Mouse (Mus musculus) forebrain, embryonic 15.5 days (tissue): ENCODE data around the gene Pih1d3. TPM values are rescaled to one million over a fixed set of nuclear protein-coding genes. Genes with fewer than 3 reads are reported as not detected.
A peak's percentile ranks its signal among the peaks of the same experiment; 100 is the strongest.

Experiments
- ATAC-seq: fragments of 200-750 bp; cut with Nextera tagmentation; replicated peaks from 2 replicates; pipeline ENCODE4 v1.8.0; 2017; ENCODE audit warnings: mild to moderate bottlenecking, moderate TSS enrichment, moderate library complexity
- H3K27ac ChIP-seq: fragments of 300-500 bp; sonication (generic); replicated peaks from 2 replicates; pipeline ENCODE4 v1.5.1; 2015; ENCODE audit warnings: mild to moderate bottlenecking, inconsistent platforms
- H3K27me3 ChIP-seq: fragments of 300-500 bp; sonication (generic); 2 replicates; pipeline ENCODE4 v1.6.1; 2015; ENCODE audit warnings: inconsistent platforms
- H3K36me3 ChIP-seq: fragments of 300-500 bp; sonication (generic); 2 replicates; pipeline ENCODE4 v1.6.1; 2015; ENCODE audit warnings: mild to moderate bottlenecking, inconsistent platforms
- H3K4me1 ChIP-seq: fragments of 300-500 bp; sonication (generic); 2 replicates; pipeline ENCODE4 v1.6.1; 2015; ENCODE audit warnings: inconsistent platforms
- H3K4me2 ChIP-seq: fragments of 300-500 bp; sonication (generic); replicated peaks from 2 replicates; pipeline ENCODE4 v1.6.1; 2015; ENCODE audit warnings: mild to moderate bottlenecking, inconsistent platforms
- H3K4me3 ChIP-seq: fragments of 300-500 bp; sonication (generic); 2 replicates; pipeline ENCODE4 v1.5.1; 2015; ENCODE audit warnings: mild to moderate bottlenecking, inconsistent platforms
- H3K9ac ChIP-seq: fragments of 300-500 bp; sonication (generic); replicated peaks from 2 replicates; pipeline ENCODE4 v1.6.1; 2015; ENCODE audit warnings: mild to moderate bottlenecking, inconsistent platforms
- H3K9me3 ChIP-seq: fragments of 300-500 bp; sonication (generic); 2 replicates; pipeline ENCODE4 v1.6.1; 2016; ENCODE audit warnings: inconsistent platforms
- whole genome bisulfite sequencing: fragments of 180-500 bp; shearing (Covaris S2); methylation state at CpG from one replicate; pipeline ENCODE4 v1.1.7; 2015; ENCODE audit warnings: mixed read lengths; 5-methylcytosine and 5-hydroxymethylcytosine counted together
- polyA plus RNA-seq: library from polyadenylated mRNA; unstranded; fragments of >200 nt; fragmentation: Nextera tagmentation; extraction: Ambion mirVana; gene quantifications from 2 replicates; pipeline ENCODE4 v1.2.1, GENCODE M21; 2015

Gene Pih1d3
- polyA plus RNA-seq, 1 experiment from 2014 or later, result not detected

- Histone ChIP-seq H3K4me1 (no peaks in the 10 kb centered on the region), H3K36me3 (no peaks in the 10 kb centered on the region), H3K9ac (no peak overlapping the region), H3K27me3 (no peaks in the 10 kb centered on the region), H3K4me3 (no peak overlapping the region), H3K27ac (no peak overlapping the region), H3K9me3 (no peaks in the 10 kb centered on the region), H3K4me2 (no peak overlapping the region)
- WGBS, result 90% methylated on average over 4 of the region's 4 CpGs
- no peak for ATAC-seq
These were observed 1.9 kb upstream of the Pih1d3 start for GRCm38 (mm10) chr1:31220599-31221250.

- Histone ChIP-seq H3K36me3 (no peaks in the 10 kb centered on the region), H3K9ac (no peak overlapping the region), H3K4me3 (no peak overlapping the region), H3K9me3 (no peaks in the 10 kb centered on the region), H3K4me1 (no peaks in the 10 kb centered on the region), H3K4me2 (no peak overlapping the region), H3K27ac (no peak overlapping the region), H3K27me3 (peaks cover 9% of the 10 kb centered on the region; the same call in 1 of the 2 replicates)
- ATAC-seq, result peak; percentile 95
These were observed 10.8 kb downstream of the Pih1d3 start for GRCm38 (mm10) chr1:31233319-31234036.

- Histone ChIP-seq H3K9ac (no peak overlapping the region), H3K36me3 (no peaks in the 10 kb centered on the region), H3K4me2 (no peak overlapping the region), H3K9me3 (no peaks in the 10 kb centered on the region), H3K4me1 (no peaks in the 10 kb centered on the region), H3K4me3 (no peak overlapping the region), H3K27me3 (no peaks in the 10 kb centered on the region), H3K27ac (no peak overlapping the region)
- ATAC-seq, result no peak
- 66% methylated on average over 10 of the region's 10 CpGs for WGBS
These were observed 37.7 kb downstream of the Pih1d3 start for GRCm38 (mm10) chr1:31260218-31260923.

Other genes with a start within 250 kb of the Pih1d3 start
- gene AC153137.1, start 244.9 kb upstream of the Pih1d3 start, polyA plus RNA-seq, result not detected in 2 replicates
- not detected in 2 replicates for gene Lgsn, start 46.4 kb upstream of the Pih1d3 start, polyA plus RNA-seq
- not detected in 2 replicates for gene 4931428L18Rik, start 154 bp upstream of the Pih1d3 start, polyA plus RNA-seq